Comparison of ENCODE assay signal across 18 mouse cellular contexts in the genomic region with DNA sequence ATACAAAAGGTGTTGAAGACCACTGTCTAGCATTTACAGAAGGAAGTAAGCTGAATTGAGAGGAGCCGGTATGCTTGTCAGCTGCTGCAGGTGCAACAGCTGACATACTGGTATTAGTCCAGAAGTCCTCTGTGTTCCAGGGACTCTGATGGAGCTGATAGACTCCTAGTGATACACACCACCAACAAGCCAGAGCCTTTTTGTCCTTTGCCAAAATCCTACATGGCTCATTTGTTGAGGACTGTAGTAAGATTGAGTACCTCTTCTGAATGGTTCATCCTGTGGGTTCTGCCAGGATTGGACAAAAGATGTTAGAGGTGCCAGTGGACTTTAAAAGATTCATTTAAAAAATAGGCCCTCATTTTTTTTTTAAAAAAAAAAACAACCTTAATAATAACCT.
"Had no signal": no experiment of that assay in that cellular context is flagged by ENCODE, and none has a peak within 500 bp of the region (broad histone marks: within the 10 kb centered on the region; RNA-seq: fewer than 3 reads in every experiment).

No protein-coding gene starts in this region.

- DNase-seq: kidney, postnatal 25 days; layer of hippocampus, adult 9-11 months; layer of hippocampus, postnatal 36 days; liver, embryonic 13.5 days; lung, adult 2 months; lung, postnatal 14 days; lung, postnatal 4 days; midbrain, embryonic 14.5 days; retina, postnatal 1 day; right cerebral cortex, postnatal 25 days; spleen, adult 18-20 months; thymus, adult 18-20 months; thymus, postnatal 36 days had no signal

- H3K4me1 ChIP-seq: liver, embryonic 13.5 days; neural tube, embryonic 12.5 days had no signal

- H3K4me2 ChIP-seq: liver, embryonic 13.5 days; midbrain, embryonic 11.5 days; neural tube, embryonic 12.5 days had no signal

- H3K9me3 ChIP-seq: liver, embryonic 13.5 days; neural tube, embryonic 12.5 days had no signal

- H3K27me3 ChIP-seq: liver, embryonic 13.5 days; neural tube, embryonic 12.5 days had no signal

- H3K9ac ChIP-seq: liver, embryonic 13.5 days; neural tube, embryonic 12.5 days had no signal

- H3K36me3 ChIP-seq: liver, embryonic 13.5 days; neural tube, embryonic 12.5 days had no signal

- H3K4me3 ChIP-seq: layer of hippocampus, adult 2 months; left cerebral cortex, adult 2 months; liver, embryonic 13.5 days; neural tube, embryonic 12.5 days had no signal

- H3K27ac ChIP-seq: kidney, postnatal 0 days; layer of hippocampus, adult 2 months; left cerebral cortex, adult 2 months; liver, embryonic 13.5 days; neural tube, embryonic 12.5 days had no signal
